Mouse (Mus musculus) lung, postnatal 0 days (tissue): Measurements from ENCODE around the gene Rprd1b.

Source experiments
- CTCF ChIP-seq: IDR thresholded peaks from 2 replicates; pipeline ENCODE4 v1.5.1; 2016; ENCODE audit warnings: antibody characterized with exemption, mild to moderate bottlenecking
- EP300 ChIP-seq: IDR thresholded peaks from 2 replicates; pipeline ENCODE4 v1.6.1; 2016; ENCODE audit warnings: antibody characterized with exemption, mild to moderate bottlenecking, control low read depth

- TF ChIP-seq CTCF (no peak), EP300 (no peak)
Observed at GRCm38 (mm10) chr2:158043504-158043903, 15.2 kb downstream of the Rprd1b start.
